Mouse (Mus musculus) liver, embryonic 18 days (tissue): ENCODE measurements around the gene B230118H07Rik. TPM values are rescaled to one million over a fixed set of nuclear protein-coding genes. Genes with fewer than 3 reads are reported as not detected.

Experiments used
- polyA plus RNA-seq: library from polyadenylated mRNA; depleted of rRNA; stranded (reverse); fragments of >200 nt; gene quantifications from 2 replicates; pipeline ENCODE4 v1.2.3, GENCODE M21; 2012; rRNA removed

The B230118H07Rik gene
- polyA plus RNA-seq = 6.9 and 7.3 TPM in 2 replicates

GRCm38 (mm10) chr2:101649114-101649671 is at the start of gene B230118H07Rik, which contains the start of gene Rag1:
Gene B230118H07Rik (minus strand): TSS chr2:101649532.
Gene Rag1 (minus strand): TSS chr2:101649501.

GRCm38 (mm10) chr2:101678236-101679021 is 29.1 kb upstream of the B230118H07Rik start, which contains the start of gene Traf6:
Gene Traf6 (plus strand): TSS chr2:101678429.

GRCm38 (mm10) chr2:101624526-101624925 is 24.8 kb downstream of the B230118H07Rik start, which contains the start of gene Rag2:
Gene Rag2 (plus strand): TSS chr2:101624718.

Other genes starting within 250 kb of the B230118H07Rik start
- gene Rag2, start 24.8 kb downstream of the B230118H07Rik start, polyA plus RNA-seq = 1.1 and 1.6 TPM in 2 replicates
- gene Rag1, start within 50 bp of the B230118H07Rik start, polyA plus RNA-seq = 1.8 and 2.1 TPM in 2 replicates
- 4.0 and 4.1 TPM in 2 replicates for gene Traf6, start 28.9 kb upstream of the B230118H07Rik start, polyA plus RNA-seq
- 2.1 and 2.4 TPM in 2 replicates for gene Prr5l, start 233.5 kb upstream of the B230118H07Rik start, polyA plus RNA-seq
- gene Commd9, start 236.7 kb upstream of the B230118H07Rik start, polyA plus RNA-seq = 40.6 and 51.3 TPM in 2 replicates